Mouse (Mus musculus) gastrocnemius, postnatal 10 days (tissue): Measurements from ENCODE around the gene Plpp2. TPM values are rescaled to one million over a fixed set of nuclear protein-coding genes. Genes with fewer than 3 reads are reported as not detected.

ENCODE experiments used
- DNase-seq: peaks from one replicate; pipeline ENCODE4 v3.0.0; 2021; ENCODE audit warnings: mixed read lengths
- microRNA-seq, 2 experiments: library from miRNA; unstranded; fragments of <30 nt; microRNA quantifications; one replicate each; pipeline ENCODE4 v1.2.0; 2021
- total RNA-seq, 2 experiments: library from RNA; stranded (reverse); gene quantifications; 2 replicates each; pipeline ENCODE4 v1.2.3; 2021

Gene Plpp2
- total RNA-seq, 2 experiments from 2014 or later, result 2.3 to 2.6 TPM

DNA sequence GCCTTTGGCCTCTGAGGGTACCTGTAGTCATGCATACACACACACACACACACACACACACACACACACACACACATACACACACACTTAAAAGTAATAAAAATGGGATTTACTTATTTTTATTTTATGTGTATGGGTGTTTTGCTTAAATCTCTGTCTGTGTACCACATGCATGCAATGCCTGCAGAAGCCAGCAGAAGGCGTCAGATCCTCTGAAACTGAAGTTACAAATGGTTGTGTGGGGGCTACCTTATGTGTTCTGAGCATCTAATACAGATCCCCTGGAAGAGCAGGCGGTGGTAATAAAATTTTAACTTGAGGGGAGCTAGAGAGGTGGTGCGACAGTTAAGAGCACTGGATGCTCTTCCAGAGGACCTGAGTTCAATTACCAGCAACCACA is 5.5 kb downstream of the Plpp2 start:
- no peak for DNase-seq

- DNase-seq, result no peak
Observed at GRCm38 (mm10) chr10:79527453-79527845, 6.1 kb downstream of the Plpp2 start.

DNA sequence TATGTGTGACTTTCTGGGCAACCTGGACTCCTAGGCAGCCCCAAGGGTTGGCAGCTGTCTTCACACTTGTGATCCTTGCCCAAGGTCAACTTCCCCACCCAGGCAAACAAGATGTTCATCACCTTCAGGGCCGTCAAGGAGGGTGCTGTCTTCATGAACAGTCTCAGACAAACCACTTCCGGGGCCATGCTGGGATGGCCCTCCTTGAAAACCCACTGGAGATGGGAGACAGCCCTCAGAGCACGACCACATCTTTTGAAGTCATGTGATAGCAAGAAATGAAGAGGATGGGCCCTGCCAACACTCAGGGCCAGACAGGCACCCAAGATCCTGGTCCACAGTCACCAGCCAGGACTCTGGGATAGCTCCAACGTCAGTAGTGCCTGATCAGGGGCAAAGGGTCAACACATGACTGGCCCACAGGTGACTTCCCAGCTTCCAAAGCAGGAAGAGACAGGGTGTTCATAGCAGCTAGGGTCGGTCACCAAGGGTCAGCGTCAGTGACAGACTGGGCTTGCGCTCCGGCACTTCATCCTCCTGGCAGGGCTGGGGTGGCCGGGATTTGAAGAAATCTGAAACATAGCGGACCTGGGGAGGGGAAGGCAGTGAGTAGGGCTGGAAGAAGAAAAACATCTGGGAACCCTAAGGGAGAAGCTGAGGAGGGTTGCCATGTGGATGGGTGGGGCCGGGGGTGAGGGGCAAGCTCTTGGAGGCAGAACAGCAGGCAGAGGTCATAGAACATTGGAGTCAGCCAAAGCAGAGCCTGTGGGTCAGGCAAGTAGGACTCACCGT is 6.7 kb downstream of the Plpp2 start:
- DNase-seq, result no peak

- no peak for DNase-seq
Observed at GRCm38 (mm10) chr10:79525456-79526325, 7.9 kb downstream of the Plpp2 start.

GRCm38 (mm10) chr10:79524433-79524832 is 9.2 kb downstream of the Plpp2 start:
- DNase-seq, result no peak

DNA sequence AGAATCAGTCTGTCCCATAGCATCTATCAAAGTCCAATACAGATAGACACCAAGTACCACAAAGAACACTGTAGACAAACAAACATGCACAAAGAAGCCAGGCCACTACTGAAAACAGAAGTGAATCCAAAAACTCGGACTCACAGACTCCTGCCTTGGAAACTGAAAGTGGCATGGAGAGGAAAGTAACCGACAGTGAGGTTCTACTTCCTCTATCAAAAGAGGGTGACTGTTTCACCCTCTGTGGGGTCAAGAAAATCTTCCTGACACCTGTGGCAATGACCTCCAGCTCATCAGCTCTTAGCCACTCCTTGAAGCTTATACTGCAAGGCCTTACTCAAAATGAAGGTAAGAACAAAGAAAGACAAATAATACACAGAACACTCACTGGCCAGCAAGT is 26.9 kb downstream of the Plpp2 start:
- DNase-seq, result no peak

DNA sequence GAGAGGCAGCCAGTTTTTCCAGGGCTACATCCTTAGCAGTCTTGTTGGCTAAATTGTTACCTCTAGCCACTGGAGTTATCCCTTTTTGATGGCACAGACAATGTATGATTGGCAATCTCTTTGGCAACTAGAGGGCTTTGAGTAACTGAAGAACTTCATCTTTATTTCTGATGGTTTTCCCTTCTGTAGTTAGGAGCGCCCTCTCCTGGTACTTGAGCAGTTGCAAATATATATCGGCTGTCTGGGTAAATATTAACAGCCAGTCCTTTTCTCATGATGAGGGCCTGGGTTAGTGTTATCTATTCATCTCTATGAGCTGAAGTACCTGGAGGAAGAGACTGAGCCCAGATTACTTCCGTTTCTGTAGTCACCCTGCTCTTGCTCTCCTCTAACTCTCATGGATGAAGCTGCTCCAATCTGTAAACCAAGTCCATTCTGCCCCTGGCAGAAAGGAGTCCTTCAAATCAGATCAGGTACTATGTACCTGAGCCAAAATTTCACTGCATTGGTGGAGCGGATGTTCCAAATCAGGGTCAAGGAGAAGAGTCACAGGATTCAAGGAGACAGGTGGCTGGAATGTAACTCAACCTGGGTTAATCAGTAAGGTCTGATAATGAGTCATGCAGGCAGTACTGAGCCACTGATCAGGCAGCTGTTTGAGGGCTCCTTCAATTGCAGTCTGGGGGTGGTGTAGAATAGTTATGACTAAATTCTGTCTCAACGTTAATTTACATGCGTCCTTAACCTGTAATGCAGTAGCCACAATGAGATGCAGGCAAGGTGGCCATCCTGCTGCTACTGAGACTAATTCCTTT is 30.6 kb downstream of the Plpp2 start:
- DNase-seq, result no peak

GRCm38 (mm10) chr10:79496701-79497288 is 36.8 kb downstream of the Plpp2 start:
- no peak for DNase-seq

DNA sequence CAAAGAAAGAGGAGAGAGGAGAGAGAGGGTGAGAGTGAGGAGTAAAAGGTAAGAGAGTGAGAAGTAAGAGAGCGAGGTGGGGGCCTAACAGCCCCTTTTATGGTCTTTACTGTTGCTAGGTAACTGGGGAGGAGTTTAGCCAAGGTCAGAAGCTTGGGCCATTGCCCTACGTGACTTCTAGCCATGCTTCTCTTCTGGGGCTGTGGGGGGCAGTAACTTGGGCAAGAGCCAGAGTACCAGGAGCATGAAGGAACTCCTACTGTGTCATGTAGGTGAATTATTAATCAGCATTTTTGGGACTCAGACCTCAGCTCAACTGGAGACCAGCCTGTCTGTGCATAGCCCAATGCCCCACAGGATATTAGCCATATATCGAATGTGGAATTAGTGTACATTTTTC is 37.7 kb downstream of the Plpp2 start:
- no peak for DNase-seq

Small RNA genes lying within 50 kb of the gene (microRNA-seq; reads per million reads assigned to microRNA genes)
- gene Mir6909, result 0 reads per million in 2 experiments

Other genes starting within 250 kb of the Plpp2 start
- not detected for gene Vmn2r82, start 177.3 kb downstream of the Plpp2 start, total RNA-seq
- gene Vmn2r83, start 65.1 kb downstream of the Plpp2 start, total RNA-seq, result not detected
- 10 to 100 TPM; 16.1 to 18.2 TPM for gene Mier2, start 21.4 kb upstream of the Plpp2 start, total RNA-seq
- gene Theg, start 53.5 kb upstream of the Plpp2 start, total RNA-seq, result not detected
- gene C2cd4c, start 80.2 kb upstream of the Plpp2 start, total RNA-seq, result under 1 TPM; 0.07 to 0.16 TPM
- gene Shc2, start 104.1 kb upstream of the Plpp2 start, total RNA-seq, result 1 to 10 TPM; 2.7 to 5.3 TPM
- under 1 TPM; 0.26 to 0.97 TPM for gene Odf3l2, start 111.9 kb upstream of the Plpp2 start, total RNA-seq
- gene Madcam1, start 130.8 kb upstream of the Plpp2 start, total RNA-seq, result not detected
- 10 to 100 TPM; 18.3 to 18.7 TPM for gene Tpgs1, start 135.6 kb upstream of the Plpp2 start, total RNA-seq
- gene Cdc34, start 148.4 kb upstream of the Plpp2 start, total RNA-seq, result 100 to 1,000 TPM; 265 to 287 TPM
- 1 to 10 TPM; 2.3 to 2.7 TPM for gene Gzmm, start 155.2 kb upstream of the Plpp2 start, total RNA-seq
- 100 to 1,000 TPM; 420 to 439 TPM for gene Bsg, start 170.7 kb upstream of the Plpp2 start, total RNA-seq
- under 1 TPM; 0.86 to 0.96 TPM for gene Hcn2, start 182.8 kb upstream of the Plpp2 start, total RNA-seq
- gene Polrmt, start 212.8 kb upstream of the Plpp2 start, total RNA-seq, result 10 to 100 TPM; 20.8 to 24.6 TPM
- gene Fgf22, start 221.3 kb upstream of the Plpp2 start, total RNA-seq, result not detected
- 10 to 100 TPM; 35.2 to 36.1 TPM for gene Rnf126, start 233.2 kb upstream of the Plpp2 start, total RNA-seq
- gene Fstl3, start 243.5 kb upstream of the Plpp2 start, total RNA-seq, result 1 to 10 TPM; 1.1 to 1.6 TPM